Mouse (Mus musculus) T-helper 2 cell (primary cell): ENCODE results near the gene Slc18a2.

ENCODE experiments used
- in situ Hi-C: fragments of 300-600 bp; cut with MboI, MseI; formaldehyde crosslinking; loops from one replicate; pipeline ENCODE4 v1.15.1; 2025; ENCODE audit warnings: high pct_unique_total_duplicates

Gene Slc18a2

GRCm38 (mm10) chr19:59276354-59276753 is 15.7 kb downstream of the Slc18a2 start:
- in situ Hi-C loops = no loop called here

- in situ Hi-C loops = no loop called here
Measured at GRCm38 (mm10) chr19:59280841-59281240, 20.1 kb downstream of the Slc18a2 start.

- in situ Hi-C loops = no loop called here
Measured at GRCm38 (mm10) chr19:59282001-59282400, 21.3 kb downstream of the Slc18a2 start.

GRCm38 (mm10) chr19:59289042-59289441 is 28.3 kb downstream of the Slc18a2 start:
- in situ Hi-C loops = no loop called here

- in situ Hi-C loops = no loop called here
Measured at GRCm38 (mm10) chr19:59289811-59290210, 29.1 kb downstream of the Slc18a2 start.

GRCm38 (mm10) chr19:59292183-59292839 is 31.6 kb downstream of the Slc18a2 start:
- in situ Hi-C loops = no loop called here

- in situ Hi-C loops = no loop called here
Measured at GRCm38 (mm10) chr19:59315308-59315707, 54.6 kb downstream of the Slc18a2 start.

- in situ Hi-C loops = no loop called here
Measured at GRCm38 (mm10) chr19:59316571-59316970, 55.9 kb downstream of the Slc18a2 start.

GRCm38 (mm10) chr19:59321990-59322389 is 61.3 kb downstream of the Slc18a2 start, which contains the start of gene Rps12-ps3:
Gene Rps12-ps3, plus strand, starts transcription at chr19:59322290.
- in situ Hi-C loops = loop anchor here (10.0 kb wide), 1 partner anchor 1937 kb away; no protein-coding TSS in a partner anchor

GRCm38 (mm10) chr19:59330816-59331225 is 70.1 kb downstream of the Slc18a2 start:
- in situ Hi-C loops = loop anchor here (10.0 kb wide), 1 partner anchor 1454 kb away; no protein-coding TSS in a partner anchor

GRCm38 (mm10) chr19:59336655-59337054 is 76.0 kb downstream of the Slc18a2 start:
- in situ Hi-C loops = loop anchor here (10.0 kb wide), 1 partner anchor 1448 kb away; no protein-coding TSS in a partner anchor

GRCm38 (mm10) chr19:59337872-59338681 is 77.4 kb downstream of the Slc18a2 start:
- in situ Hi-C loops = loop anchor here (10.0 kb wide), 1 partner anchor 1447 kb away; no protein-coding TSS in a partner anchor

- in situ Hi-C loops = loop anchor here (10.0 kb wide), 1 partner anchor 1445 kb away; no protein-coding TSS in a partner anchor
Measured at GRCm38 (mm10) chr19:59339908-59340307, 79.2 kb downstream of the Slc18a2 start.

- in situ Hi-C loops = no loop called here
Measured at GRCm38 (mm10) chr19:59342964-59343363, 82.3 kb downstream of the Slc18a2 start.

GRCm38 (mm10) chr19:59344304-59344711 is 83.6 kb downstream of the Slc18a2 start:
- in situ Hi-C loops = no loop called here

- in situ Hi-C loops = no loop called here
Measured at GRCm38 (mm10) chr19:59345081-59345657, 84.5 kb downstream of the Slc18a2 start.
